In the genomic region with DNA sequence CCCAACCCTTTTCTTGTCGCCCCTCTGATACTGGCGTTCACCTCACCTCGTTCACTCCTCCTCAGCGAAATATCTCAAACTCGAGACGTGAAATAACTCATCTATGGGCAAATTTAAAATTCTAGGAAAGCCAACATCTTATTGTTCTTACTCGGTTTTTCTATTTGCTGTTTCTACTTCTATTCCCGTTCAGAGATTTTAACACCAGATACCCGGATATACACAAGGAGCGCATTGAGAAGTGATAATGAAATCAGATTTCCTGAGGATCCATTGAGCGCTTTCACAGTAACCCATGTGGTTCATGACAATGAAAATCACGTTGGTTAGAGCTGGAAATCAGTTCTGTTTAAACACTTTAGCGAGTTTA, we compare ENCODE assay signal across 9 mouse cellular contexts. TPM values are rescaled to one million over a fixed set of nuclear protein-coding genes. Genes with fewer than 3 reads are reported as not detected.
DNase-seq lines count a peak whose midpoint lies in the region; ATAC-seq and TF ChIP-seq lines count a peak whose summit lies in the region.
"Had no signal": no experiment of that assay in that cellular context is flagged by ENCODE, and none has a peak within 500 bp of the region (broad histone marks: within the 10 kb centered on the region; RNA-seq: fewer than 3 reads in every experiment).

No protein-coding gene starts in this region.

- H3K4me2 ChIP-seq in lung, embryonic 14.5 days = peak overlapping the region; percentile 84
- peak overlapping the region; percentile 76 for H3K4me2 ChIP-seq in intestine, postnatal 0 days (replicated peaks; ENCODE audit: low read depth)

- H3K4me1 ChIP-seq in lung, embryonic 14.5 days (ENCODE audit: insufficient read depth) = no peaks in the 10 kb centered on the region; the same call in 1 of the 2 replicates
- peaks cover 9% of the 10 kb centered on the region; the same call in 1 of the 2 replicates for H3K4me1 ChIP-seq in intestine, postnatal 0 days (replicated peaks; ENCODE audit: control insufficient read depth, insufficient read depth, low read length)
- H3K4me1 ChIP-seq in olfactory bulb, adult 2 months (ENCODE audit: control insufficient read depth, insufficient read depth, low read length) = no peaks in the 10 kb centered on the region

- WGBS in lung, embryonic 14.5 days = 1% methylated on average over 13 of the region's 13 CpGs
- under 1% methylated on average over 13 of the region's 13 CpGs for WGBS in intestine, postnatal 0 days
- under 1% methylated on average over 13 of the region's 13 CpGs for WGBS in olfactory bulb, adult 2 months

- no peaks in the 10 kb centered on the region for H3K9me3 ChIP-seq in lung, embryonic 14.5 days (ENCODE audit: low read depth, low read length)
- no peaks in the 10 kb centered on the region for H3K9me3 ChIP-seq in intestine, postnatal 0 days (ENCODE audit: control insufficient read depth)

- peak overlapping the region; percentile 76 for H3K27ac ChIP-seq in lung, embryonic 14.5 days (ENCODE audit: low read depth)
- H3K27ac ChIP-seq in intestine, postnatal 0 days (ENCODE audit: low read depth, low read length) = peak overlapping the region; percentile 90
- peak overlapping the region; percentile 85 for H3K27ac ChIP-seq in olfactory bulb, adult 2 months (ENCODE audit: insufficient read depth, low read depth, low read length)

- H3K9ac ChIP-seq in lung, embryonic 14.5 days = peak overlapping the region; percentile 82
- H3K9ac ChIP-seq in intestine, postnatal 0 days (ENCODE audit: low read depth, low read length) = peak overlapping the region; percentile 84

- ATAC-seq in lung, embryonic 14.5 days (ENCODE audit: insufficient read depth) = no peak
- no peak for ATAC-seq in intestine, postnatal 0 days
- no peak for ATAC-seq in megakaryocyte-erythroid progenitor cell, adult 5-6 weeks (replicated peaks; ENCODE audit: low FRiP score, low TSS enrichment, poor library complexity, severe bottlenecking)

- no peak for TF ChIP-seq POLR2A in olfactory bulb, adult 2 months (IDR thresholded peaks at IDR 0.05; ENCODE audit: insufficient read depth, low read depth, low read length)

- no peaks in the 10 kb centered on the region for H3K27me3 ChIP-seq in lung, embryonic 14.5 days (ENCODE audit: insufficient read depth, low read length)
- H3K27me3 ChIP-seq in intestine, postnatal 0 days (replicated peaks; ENCODE audit: control insufficient read depth, insufficient read depth, low read length) = no peaks in the 10 kb centered on the region

- no peak for TF ChIP-seq CTCF in lung, embryonic 14.5 days (IDR thresholded peaks at IDR 0.05; ENCODE audit: low read depth)
- TF ChIP-seq CTCF in intestine, postnatal 0 days (IDR thresholded peaks at IDR 0.05; ENCODE audit: low read depth) = no peak
- TF ChIP-seq CTCF in olfactory bulb, adult 2 months (IDR thresholded peaks at IDR 0.05; ENCODE audit: insufficient read depth, low read depth, low read length) = no peak

- peak overlapping the region; percentile 85 for H3K4me3 ChIP-seq in lung, embryonic 14.5 days (ENCODE audit: low read depth, low read length)
- H3K4me3 ChIP-seq in intestine, postnatal 0 days (ENCODE audit: low read depth, low read length) = peak overlapping the region; percentile 82
- peak overlapping the region; percentile 92 for H3K4me3 ChIP-seq in olfactory bulb, adult 2 months (ENCODE audit: insufficient read depth, low read depth, low read length)

- H3K36me3 ChIP-seq in lung, embryonic 14.5 days (ENCODE audit: insufficient read depth) = peaks cover 31% of the 10 kb centered on the region
- H3K36me3 ChIP-seq in intestine, postnatal 0 days (ENCODE audit: control insufficient read depth, insufficient read depth) = peaks cover 22% of the 10 kb centered on the region

- peak; percentile 23 for DNase-seq in lung, embryonic 14.5 days
- no peak for DNase-seq in lung, postnatal 14 days
- DNase-seq in embryo, embryonic 11 days = peak; percentile 23
- no peak for DNase-seq in kidney, adult 18-20 months
- DNase-seq in urinary bladder, postnatal 36 days (ENCODE audit: low spot score in 2 of 2) = no peak

RNA-seq across cellular contexts. Expression of gene Mtch2, which starts 0.7 kb away (rescaled TPM):
- 228 and 241 TPM in 2 replicates for polyA plus RNA-seq in lung, embryonic 14.5 days (2014; fragmentation: Nextera tagmentation; extraction: Ambion mirVana)
- polyA plus RNA-seq in intestine, postnatal 0 days (2015; fragmentation: Nextera tagmentation; extraction: Ambion mirVana) = 196 and 216 TPM in 2 replicates
- 367 TPM in 1 of 2 replicates, not detected in the other for polyA plus RNA-seq in olfactory bulb, adult 2 months (2012; ENCODE audit: insufficient read depth, insufficient read length, low replicate concordance, missing spikeins)
- 145 and 167 TPM in 2 replicates for total RNA-seq in megakaryocyte-erythroid progenitor cell, adult 5-6 weeks (2014; fragmentation: Nextera tagmentation)
- total RNA-seq in megakaryocyte-erythroid progenitor cell, adult 5-6 weeks (2017) = 159 and 166 TPM in 2 replicates

RNA-seq across cellular contexts. Expression of gene C1qtnf4, which starts 38.0 kb away (rescaled TPM):
- polyA plus RNA-seq in lung, embryonic 14.5 days (2014; fragmentation: Nextera tagmentation; extraction: Ambion mirVana) = 3.1 and 3.6 TPM in 2 replicates
- polyA plus RNA-seq in intestine, postnatal 0 days (2015; fragmentation: Nextera tagmentation; extraction: Ambion mirVana) = 6.5 and 7.6 TPM in 2 replicates
- polyA plus RNA-seq in olfactory bulb, adult 2 months (2012; ENCODE audit: insufficient read depth, insufficient read length, low replicate concordance, missing spikeins) = not detected in 2 replicates
- total RNA-seq in megakaryocyte-erythroid progenitor cell, adult 5-6 weeks (2014; fragmentation: Nextera tagmentation) = not detected in 2 replicates
- total RNA-seq in megakaryocyte-erythroid progenitor cell, adult 5-6 weeks (2017) = not detected in 2 replicates
- total RNA-seq: common myeloid progenitor, adult 5-6 weeks had no signal

RNA-seq across cellular contexts. Expression of gene Kbtbd4, which starts 56.9 kb away (rescaled TPM):
- polyA plus RNA-seq in lung, embryonic 14.5 days (2014; fragmentation: Nextera tagmentation; extraction: Ambion mirVana) = 28.7 and 32.5 TPM in 2 replicates
- polyA plus RNA-seq in intestine, postnatal 0 days (2015; fragmentation: Nextera tagmentation; extraction: Ambion mirVana) = 12.0 and 13.1 TPM in 2 replicates
- not detected in 2 replicates for polyA plus RNA-seq in olfactory bulb, adult 2 months (2012; ENCODE audit: insufficient read depth, insufficient read length, low replicate concordance, missing spikeins)
- total RNA-seq in megakaryocyte-erythroid progenitor cell, adult 5-6 weeks (2014; fragmentation: Nextera tagmentation) = 14.3 and 18.7 TPM in 2 replicates
- 28.6 and 32.0 TPM in 2 replicates for total RNA-seq in megakaryocyte-erythroid progenitor cell, adult 5-6 weeks (2017)

RNA-seq across cellular contexts. Expression of gene Ndufs3, which starts 57.0 kb away (rescaled TPM):
- 186 and 198 TPM in 2 replicates for polyA plus RNA-seq in lung, embryonic 14.5 days (2014; fragmentation: Nextera tagmentation; extraction: Ambion mirVana)
- polyA plus RNA-seq in intestine, postnatal 0 days (2015; fragmentation: Nextera tagmentation; extraction: Ambion mirVana) = 263 and 280 TPM in 2 replicates
- polyA plus RNA-seq in olfactory bulb, adult 2 months (2012; ENCODE audit: insufficient read depth, insufficient read length, low replicate concordance, missing spikeins) = not detected in 2 replicates
- total RNA-seq in megakaryocyte-erythroid progenitor cell, adult 5-6 weeks (2014; fragmentation: Nextera tagmentation) = 200 and 247 TPM in 2 replicates
- 96.1 and 109 TPM in 2 replicates for total RNA-seq in megakaryocyte-erythroid progenitor cell, adult 5-6 weeks (2017)

Comparison
In these comparisons a context has a peak if more than half of its experiments do, and no peak if none do; other contexts are left out.
1. DNase-seq: peak in lung, embryonic 14.5 days (single experiment) and embryo, embryonic 11 days (single experiment); none in lung, postnatal 14 days (single experiment), kidney, adult 18-20 months (single experiment) and urinary bladder, postnatal 36 days (0 of 2).
2. Peak in every context shown above with its lines, with median percentiles within 50 percentile points of each other: H3K27ac ChIP-seq and H3K4me3 ChIP-seq.